Mouse (Mus musculus) WW6 (cell line): ENCODE data around the gene Adgre5.

Experiments used
- DNase-seq: peaks from one replicate; pipeline ENCODE4 v3.0.0-alpha.2; 2013; ENCODE audit warnings: low read depth, low spot score

Adgre5 gene

DNA sequence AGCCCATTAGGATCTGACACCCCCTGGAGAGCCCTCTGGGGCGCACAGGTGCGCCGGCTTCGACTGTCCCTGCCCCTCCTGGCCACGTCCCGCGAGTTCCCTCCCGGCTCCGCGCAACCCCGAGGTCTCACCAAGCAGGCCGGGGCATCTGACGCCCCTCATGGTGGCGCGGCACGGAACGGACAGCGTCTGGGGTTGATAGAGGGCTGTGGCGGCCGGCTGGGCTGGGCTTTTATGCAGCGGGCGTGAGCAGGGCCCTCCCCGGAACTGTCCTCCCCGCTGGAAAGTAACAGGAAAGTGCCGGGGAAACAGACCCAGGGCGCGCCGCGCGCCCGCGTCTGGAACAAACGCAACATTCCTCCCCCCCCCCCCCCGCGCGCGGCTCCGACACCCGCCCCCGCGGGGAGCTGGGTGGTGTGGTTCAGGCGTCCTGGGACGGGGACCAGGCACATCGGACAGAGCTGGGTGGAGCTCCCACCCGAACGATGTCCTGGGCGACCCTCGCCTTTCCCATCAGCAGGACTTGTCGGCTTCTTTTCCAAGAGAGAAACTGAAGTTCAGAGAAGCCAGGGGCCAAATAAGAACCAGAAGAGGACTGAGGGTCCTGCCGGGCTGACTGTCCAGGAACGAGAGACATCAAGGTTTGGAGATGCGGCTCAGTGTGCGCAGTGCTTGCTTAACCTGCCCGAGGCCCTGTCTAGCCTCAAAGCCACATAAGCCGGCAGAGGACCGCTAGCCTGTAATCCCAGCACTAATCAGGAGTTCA lies at the start of gene Adgre5:
Gene Adgre5 (minus strand): TSS at position 351 of the 766 bp plus-strand sequence.
- DNase-seq: no peak

DNA sequence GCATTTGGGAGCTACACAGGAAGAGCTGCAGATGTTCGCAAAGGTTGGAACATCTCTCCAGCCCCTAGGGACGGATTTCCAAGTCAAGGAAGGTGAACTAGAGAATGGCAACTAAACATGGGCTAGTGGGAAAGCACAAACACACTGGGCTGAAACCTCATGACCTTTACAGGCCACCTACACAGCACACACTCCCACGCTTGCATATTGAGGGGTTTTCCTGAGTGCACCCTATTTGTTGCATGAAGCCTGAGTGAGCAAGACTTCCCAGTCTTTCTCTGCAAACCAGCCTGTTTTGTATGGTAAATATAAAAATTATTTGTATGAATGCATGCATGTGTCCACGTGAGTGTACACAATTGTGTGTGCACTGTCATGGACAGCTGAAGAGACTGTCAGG lies 48.7 kb upstream of the Adgre5 start:
- no peak for DNase-seq

DNA sequence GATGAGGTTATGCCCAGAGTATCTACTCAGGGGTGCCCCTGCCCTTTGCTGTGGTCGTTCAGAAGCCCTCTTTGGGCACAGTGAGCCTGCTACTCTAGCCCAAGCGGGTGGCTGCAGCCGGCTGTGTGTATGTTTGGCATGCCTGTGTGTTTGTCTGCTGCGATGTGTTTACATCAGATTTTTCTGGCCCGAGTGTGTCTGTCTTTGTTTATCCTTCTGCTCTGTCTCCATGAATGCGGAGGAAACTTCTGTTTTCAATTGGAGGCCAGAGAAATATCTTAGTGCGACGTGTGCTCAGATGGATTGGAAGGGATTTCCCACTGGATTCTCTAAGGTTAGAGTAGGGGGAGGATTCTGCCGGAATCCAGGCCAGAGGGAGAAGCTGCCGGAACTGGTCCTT lies 43.9 kb upstream of the Adgre5 start:
- DNase-seq: no peak

DNA sequence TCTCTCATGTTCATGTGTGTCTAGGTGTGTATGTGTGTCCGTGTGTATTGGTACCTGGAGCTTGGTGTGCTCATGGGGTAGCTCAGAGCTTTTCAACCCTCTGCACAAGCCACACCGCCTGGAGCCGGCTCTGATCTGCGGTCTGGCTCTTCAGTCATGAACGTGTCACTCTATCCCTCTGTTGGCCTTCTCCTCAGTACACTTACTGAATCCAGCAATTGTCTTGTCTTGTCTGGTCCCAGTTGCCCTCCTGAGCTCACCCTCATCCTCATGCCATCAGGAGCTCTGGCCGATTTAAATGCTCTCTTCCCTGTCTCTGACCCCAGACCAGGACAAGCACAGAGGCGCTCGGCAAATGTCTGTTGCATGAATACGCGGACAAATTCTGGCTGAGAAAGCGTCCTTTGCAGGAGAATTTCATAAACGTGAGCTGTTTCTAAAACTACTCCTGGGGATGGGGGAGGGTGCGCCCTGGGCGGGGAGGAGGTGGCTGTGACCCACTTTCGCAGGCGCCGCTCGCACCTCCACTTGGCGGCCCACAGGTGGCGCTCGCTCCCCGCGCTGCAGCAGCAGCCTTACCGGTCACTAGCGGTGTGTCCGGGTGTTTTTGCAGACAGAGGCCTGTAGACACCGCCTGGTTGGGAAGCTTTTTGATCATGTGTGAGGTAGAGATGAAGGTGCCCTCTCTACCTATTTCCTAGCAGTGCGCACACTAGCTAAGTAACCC lies 41.9 kb upstream of the Adgre5 start:
- no peak for DNase-seq

DNA sequence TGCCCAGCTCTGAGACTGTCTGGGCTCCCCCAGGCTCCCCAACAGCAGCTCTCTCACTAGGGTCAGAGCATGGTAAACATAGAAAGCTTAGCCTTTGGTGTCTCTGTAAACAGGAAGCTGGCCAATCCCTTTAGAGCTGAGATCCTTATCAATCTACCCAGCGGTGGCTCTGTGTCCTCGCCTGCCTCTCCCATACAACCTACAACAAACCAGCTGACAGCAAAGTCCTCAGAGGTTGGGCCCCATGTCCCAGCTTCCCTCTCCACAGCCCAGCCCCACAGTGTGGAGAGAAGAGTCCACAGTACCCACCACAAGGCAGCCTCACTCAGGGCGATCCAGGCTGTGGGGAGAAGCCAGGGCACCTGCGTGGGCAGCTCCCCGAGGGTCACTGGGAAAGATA lies 38.5 kb upstream of the Adgre5 start:
- no peak for DNase-seq

DNA sequence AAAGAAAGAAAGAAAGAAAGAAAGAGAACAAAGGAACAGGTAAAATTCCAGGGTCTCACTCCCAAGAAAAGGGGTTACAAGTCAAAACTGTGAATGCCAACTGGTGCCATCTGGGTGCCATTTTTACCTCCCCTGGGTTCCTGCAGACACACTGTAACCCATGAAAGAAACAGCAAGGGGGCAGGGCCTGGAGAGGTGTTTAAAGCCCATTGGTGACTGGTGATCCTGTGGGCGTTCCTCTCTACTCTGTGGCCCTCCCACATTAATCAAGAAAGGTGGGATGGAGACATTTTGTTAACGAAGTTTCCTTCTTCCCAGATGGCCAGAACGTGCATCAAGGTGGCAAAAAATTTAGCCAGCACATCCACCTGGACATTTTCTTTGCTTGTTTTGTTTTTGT lies 36.9 kb upstream of the Adgre5 start:
- no peak for DNase-seq

DNA sequence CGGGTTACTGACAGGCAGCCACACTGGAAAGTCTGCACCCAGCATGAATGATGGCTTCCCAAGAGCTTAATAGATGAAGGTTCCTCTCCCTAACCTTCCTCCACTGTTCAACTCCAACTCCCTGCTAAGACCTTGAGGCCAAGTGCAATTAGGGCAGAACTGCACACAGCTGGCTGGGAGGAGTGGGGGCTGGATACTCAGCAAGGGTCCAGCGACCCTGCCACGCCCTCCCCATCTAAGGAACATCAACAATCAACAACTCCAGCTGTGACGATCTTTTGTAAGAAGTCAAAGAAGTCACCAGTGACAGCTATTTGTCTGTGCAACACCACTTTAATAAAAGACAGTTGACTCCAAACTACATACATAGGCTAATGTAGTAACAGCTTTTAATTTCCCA lies 35.5 kb upstream of the Adgre5 start:
- no peak for DNase-seq

DNA sequence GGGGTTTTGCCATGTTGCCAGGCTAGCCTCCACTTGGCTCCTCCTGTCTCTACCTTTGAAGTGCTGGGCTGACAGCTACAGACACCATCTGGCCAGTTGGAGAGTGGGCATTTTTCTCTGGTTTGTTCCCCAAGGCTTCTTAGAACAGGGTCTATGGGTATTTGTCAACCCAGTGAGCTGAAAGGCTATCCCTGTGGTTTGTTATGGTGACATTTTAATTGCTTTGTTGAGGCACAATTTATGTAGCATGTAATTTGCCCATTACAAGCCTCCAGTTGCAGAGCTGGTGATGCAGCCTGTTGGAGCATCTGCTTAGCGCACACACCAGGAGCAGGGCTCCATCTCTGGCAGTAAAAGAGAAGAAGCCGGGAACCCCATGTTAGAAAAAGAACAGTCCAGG lies 33.1 kb upstream of the Adgre5 start:
- no peak for DNase-seq

DNA sequence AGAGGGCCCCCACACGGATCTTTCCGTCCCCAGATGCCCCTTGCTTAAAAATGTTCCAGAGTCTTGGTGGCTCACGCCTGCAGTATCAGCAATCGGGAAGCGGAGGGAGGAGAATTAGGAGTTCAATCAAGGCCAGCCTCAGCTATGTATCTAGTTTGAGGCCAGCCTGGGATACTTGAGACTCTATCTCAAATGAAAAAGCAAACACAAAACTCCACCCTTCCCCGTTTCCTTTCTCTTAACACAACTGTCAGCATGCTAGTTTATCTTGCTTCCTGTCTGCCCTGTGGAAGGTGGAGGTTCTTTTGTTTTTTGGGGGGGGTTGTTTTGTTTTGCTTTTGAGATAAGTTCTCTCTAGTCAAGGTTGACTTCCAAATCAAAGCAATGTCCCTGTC lies 32.3 kb upstream of the Adgre5 start:
- DNase-seq: no peak

DNA sequence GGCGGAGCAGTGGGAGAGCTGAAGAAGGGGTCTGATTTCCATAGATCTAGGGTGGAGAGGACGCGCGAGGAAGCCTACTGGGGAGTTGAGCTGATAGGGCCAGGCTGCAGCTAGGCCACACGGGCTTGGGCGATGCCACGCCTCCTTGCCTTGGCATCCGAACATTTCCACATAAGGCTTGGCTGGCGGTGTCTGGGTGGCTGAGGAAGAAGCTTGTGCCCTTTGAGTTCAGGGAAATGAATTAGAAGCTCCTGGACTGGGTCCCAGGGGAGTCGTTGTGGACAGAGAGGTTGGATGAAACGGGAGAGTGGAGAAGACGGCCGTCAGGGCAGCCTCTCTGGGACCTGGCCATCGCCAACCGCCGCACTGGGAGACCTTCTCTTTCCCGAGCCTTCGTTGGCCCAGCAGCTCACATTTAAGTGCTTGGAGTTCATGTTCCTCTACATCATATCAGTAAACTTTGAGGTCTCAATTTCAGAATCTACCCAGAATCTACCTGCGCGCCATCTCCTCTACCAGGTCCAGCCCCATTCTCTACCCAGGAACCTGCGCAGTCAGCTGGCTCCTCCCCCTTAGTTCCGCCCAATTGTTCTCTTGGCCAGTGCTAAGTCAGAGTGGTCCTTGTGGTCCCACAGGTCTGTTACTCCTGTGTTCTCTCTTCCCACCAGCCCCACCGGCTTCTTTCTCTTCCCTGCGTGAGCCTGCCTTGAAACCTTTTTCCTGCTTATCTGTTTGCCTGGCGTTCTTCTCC lies 31.8 kb upstream of the Adgre5 start:
- no peak for DNase-seq

DNA sequence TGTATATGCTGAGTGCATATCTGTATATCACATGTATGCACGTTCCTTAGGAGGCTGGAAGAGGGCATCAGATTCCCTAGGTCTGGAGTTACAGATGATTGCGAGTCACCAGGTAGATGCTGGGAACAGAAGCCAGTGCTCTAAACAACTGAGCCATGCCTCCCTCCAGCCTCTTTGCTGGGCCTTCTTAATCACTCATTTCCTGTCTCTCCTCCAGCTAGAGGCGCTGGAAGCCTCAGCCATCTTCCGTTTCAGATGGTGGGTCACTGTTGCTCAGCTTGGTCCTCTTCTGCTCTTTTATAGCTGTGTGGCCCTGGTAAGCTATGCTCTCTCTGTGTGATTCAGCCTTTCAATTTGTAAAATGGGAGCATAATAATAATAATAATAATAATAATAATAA lies 30.7 kb upstream of the Adgre5 start:
- DNase-seq: no peak

DNA sequence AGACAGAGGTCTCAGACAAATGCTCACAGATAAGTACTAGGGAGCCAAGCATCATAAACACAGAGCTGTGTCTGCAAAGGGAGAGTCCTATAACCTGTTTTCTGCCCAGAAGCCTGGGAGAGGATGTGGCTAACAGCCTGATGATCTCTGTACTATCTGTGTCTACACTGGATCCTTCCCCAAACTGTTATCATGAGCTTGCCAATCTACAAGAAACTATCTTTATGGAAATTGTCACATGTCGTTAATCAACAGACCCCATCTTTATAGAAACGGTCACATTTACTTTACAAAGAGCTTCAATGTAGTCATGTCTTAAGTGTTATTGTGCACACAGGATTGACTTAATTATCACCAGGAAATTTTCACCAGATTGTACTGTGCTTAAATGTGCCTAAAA lies 29.5 kb upstream of the Adgre5 start:
- no peak for DNase-seq

DNA sequence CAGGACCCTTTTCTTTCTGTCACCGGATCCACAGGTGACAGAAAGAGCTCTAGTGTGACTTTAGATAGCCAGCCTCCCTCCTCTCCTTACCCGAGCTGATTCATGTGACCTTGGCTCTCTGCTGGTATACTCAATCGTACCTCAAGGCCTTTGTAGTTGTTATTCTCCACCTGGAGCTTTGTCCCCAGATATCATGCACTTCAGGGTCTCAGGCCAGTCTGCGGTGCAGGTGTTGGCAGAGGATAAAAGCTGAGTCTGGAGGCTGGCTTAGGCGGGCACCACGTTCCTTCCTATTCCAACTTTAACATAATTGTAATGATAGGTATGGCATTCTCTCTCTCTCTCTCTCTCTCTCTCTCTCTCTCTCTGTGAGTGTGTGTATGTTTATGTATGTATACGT lies 28.6 kb upstream of the Adgre5 start:
- no peak for DNase-seq

DNA sequence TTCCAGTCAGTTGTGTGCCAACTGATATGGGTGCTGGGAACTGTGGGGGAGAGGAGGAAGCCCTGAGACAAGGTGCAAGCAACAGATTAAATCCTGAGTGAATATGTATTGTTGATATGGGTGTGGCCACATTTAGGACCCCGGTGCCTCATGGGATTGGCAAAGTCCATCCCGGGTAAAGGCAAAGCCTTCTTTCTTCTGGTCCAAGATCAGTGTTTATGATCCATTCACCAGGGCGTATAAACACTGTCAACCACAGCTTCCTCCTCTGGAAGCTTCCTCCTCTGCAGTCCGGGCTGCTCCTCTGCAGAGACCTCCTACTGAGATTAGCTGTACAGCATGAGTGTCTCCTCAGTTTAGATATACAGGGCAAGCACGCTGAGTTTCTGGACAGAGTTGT lies 27.4 kb upstream of the Adgre5 start:
- no peak for DNase-seq

DNA sequence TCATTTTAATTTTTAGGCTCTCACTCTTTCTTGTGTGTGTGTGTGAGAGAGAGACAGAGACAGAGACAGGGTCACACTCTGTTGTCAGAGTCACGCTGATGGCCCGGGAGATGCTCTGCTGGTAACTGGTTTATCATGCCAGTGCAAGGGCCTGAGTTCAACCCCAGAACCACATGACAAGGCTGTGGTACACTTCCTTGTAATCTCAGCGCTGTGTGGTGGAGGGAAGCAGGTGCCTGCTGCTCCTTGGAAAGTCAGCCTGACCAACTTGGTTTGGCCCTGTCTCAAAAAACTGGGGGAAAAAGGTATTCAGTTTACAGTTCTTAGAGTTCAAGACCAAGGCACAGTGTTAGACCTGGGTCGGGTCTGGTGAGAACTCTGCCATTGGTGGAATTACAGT lies 26.3 kb upstream of the Adgre5 start:
- DNase-seq: no peak

DNA sequence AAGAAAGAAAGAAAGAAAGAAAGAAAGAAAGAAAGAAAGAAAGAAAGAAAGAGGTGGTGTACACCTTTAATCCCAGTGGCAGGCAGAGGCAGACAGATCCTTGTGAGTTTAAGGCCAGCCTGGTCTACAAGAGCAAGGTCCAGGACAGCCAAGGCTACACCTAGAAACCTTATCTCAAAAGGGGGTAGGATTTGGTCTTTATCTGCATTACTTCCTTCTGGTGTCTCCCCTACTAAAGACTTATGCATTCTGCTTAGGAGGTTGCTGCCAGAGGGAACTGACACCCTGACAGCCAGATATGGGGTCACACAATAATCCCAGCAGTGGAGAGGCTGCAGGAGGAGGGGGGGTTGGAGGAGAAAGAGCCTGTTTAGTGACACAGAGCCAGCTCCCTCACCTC lies 24.5 kb upstream of the Adgre5 start:
- DNase-seq: no peak

DNA sequence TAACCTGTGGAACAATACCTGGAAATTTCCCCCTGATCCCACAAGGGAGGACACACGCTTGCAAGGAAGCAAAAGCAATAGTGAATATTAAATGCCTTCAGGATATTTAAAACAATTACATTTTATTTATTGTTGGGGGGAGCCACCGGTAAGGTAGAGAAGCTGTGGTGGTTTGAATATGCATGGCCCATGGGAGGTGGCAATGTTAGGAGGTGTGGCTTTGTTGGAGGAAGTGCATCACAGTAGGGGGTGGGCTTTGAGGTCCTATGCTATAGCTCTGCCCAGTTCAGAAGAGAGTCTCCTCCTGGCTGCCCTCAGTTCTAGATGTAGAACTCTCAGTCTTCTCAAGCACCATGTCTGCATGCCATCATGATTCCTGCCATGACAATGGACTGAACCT lies 23.6 kb upstream of the Adgre5 start:
- DNase-seq: no peak

DNA sequence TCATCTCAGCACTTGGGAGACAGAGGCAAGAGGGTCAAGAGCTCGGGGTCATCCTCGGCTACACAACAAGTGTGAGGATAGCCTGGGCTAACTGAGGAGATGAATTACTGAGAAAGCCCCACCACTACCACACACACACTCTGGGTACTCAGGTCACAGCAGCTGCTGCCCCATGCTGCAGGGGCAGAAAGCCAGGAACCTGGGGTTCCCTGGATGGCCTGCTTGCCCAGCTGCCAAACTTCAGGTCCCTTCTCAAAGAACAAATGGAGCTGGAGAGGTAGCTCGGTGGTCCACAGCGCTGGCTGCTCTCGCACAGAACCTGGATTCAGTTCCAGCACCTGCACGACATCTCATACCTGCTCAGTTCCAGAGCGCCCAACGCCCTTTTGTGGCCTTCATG lies 23.0 kb upstream of the Adgre5 start:
- DNase-seq: no peak

DNA sequence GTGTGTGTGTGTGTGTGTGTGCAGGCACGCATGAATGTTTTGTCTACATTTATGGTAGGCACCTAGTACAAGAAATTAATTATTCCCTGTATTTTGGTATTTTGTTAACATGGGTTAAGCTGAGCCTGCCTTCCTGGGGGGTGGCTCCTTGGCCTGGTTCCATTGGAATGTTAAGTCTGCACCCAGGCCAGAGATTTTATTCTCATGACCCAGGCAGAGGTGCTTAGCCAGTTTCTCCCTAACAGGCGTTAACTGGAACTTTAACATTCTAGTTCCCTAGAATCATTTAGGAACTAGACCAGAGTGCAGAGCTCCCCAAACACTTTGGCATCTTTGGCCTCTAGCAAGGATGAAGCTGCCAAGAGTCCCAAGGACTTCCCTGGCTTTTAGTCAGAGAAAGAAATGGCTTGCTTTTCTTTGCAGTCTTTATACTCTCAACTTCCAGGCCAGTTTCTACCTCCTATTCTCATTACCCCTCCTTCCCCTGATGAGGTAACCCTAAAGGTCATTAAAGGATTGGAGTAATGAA lies 18.2 kb upstream of the Adgre5 start:
- DNase-seq: no peak

DNA sequence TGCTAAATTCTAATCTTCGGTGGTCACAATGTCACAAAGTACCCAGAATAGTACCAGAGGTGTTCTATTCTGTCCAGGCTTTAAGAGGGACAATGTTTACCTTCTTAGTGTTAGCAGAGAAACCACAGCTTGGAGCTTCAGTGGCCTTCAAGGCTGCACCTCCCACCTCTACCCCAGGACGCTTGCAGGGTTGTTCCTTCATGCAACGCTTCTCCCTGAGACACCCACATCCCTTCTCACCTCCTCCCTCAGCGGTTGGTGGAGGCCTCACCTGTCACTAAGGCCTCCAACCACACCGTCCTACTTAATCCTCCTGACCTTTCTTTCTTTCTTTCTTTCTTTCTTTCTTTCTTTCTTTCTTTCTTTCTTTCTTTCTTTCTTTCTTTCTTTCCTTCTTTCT lies 17.2 kb upstream of the Adgre5 start:
- no peak for DNase-seq

DNA sequence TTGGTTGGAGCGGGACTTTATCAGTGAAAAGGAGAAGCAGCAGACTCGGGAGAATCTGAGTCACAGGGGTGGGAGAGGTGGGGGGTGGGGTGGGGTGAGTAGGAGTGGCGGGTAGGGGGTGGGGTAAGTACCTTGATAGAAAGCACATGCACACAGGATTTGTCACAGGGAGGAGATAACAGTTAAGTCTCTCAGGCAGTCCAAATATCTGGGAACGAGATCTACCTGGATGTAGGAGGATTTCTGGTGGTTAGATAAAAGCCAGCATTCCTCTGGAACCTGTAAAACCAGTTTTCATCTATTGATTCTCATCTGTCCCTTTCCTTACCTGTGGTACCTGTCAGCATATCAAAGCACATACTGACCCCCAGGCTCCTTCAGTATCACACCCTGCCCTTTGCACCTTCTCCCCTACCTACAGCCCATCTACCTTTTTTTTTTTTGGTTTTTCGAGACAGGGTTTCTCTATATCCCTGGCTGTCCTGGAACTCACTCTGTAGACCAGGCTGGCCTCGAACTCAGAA lies 16.0 kb upstream of the Adgre5 start:
- no peak for DNase-seq

DNA sequence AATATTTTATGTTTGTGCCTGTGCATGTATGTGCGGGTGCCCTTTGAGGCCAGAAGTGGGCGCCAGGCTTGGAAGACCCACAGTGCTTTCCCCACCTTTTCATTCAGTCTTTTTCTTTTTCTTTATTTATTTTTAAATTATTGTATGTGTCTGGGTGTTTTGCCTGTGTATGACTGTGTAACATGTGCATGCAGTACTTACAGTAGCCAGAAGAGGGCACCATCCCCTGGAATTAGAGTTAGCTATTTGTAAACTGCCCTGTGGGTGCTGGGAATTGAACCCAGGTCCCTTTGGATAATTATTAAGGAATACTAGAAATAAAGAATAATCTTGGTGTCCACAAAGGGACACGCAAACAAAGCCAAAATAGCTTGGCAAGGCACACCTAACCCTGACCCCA lies 15.1 kb upstream of the Adgre5 start:
- DNase-seq: no peak
